In genomic region chr5:31527117-31527680, GRCm38 (mm10) we compare ENCODE assay signal across 1 mouse cellular context.
TF ChIP-seq lines count a peak whose summit lies in the region.

No protein-coding gene starts in this region.

TF ChIP-seq in CH12.LX, 34 proteins besides CTCF, POLR2A, EP300 and RAD21 (continued from another document):
- TF ChIP-seq CHD1 (IDR thresholded peaks at IDR 0.05; ENCODE audit: low read depth, low read length) (no peak), KAT2A (IDR thresholded peaks at IDR 0.05; ENCODE audit: insufficient replicate concordance, low read length) (no peak), E2F4 (IDR thresholded peaks at IDR 0.05; ENCODE audit: insufficient replicate concordance, low read depth, low read length) (no peak), MAFK (IDR thresholded peaks at IDR 0.05; ENCODE audit: insufficient replicate concordance, low read length) (no peak), PAX5 (IDR thresholded peaks at IDR 0.05; ENCODE audit: low read length) (no peak), HCFC1 (IDR thresholded peaks at IDR 0.05; ENCODE audit: low read depth, low read length) (no peak), ZMIZ1 (IDR thresholded peaks at IDR 0.05; ENCODE audit: low read depth, low read length) (no peak), IRF4 (IDR thresholded peaks at IDR 0.05; ENCODE audit: low read depth, low read length) (no peak), ZNF384 (IDR thresholded peaks at IDR 0.05; ENCODE audit: low read depth, low read length) (no peak), MEF2A (IDR thresholded peaks at IDR 0.05; ENCODE audit: borderline replicate concordance, low read depth, low read length) (no peak), NELFE (IDR thresholded peaks at IDR 0.05; ENCODE audit: low read depth, low read length) (no peak)
